Mouse (Mus musculus): ENCODE measurements at regions not wholly inside any gene's neighbourhood (a gene's known extent, or its start where the extent isn't known, plus 50 kb on each side); places are given as distances from the start of the nearest gene placed in this dataset.

DNA sequence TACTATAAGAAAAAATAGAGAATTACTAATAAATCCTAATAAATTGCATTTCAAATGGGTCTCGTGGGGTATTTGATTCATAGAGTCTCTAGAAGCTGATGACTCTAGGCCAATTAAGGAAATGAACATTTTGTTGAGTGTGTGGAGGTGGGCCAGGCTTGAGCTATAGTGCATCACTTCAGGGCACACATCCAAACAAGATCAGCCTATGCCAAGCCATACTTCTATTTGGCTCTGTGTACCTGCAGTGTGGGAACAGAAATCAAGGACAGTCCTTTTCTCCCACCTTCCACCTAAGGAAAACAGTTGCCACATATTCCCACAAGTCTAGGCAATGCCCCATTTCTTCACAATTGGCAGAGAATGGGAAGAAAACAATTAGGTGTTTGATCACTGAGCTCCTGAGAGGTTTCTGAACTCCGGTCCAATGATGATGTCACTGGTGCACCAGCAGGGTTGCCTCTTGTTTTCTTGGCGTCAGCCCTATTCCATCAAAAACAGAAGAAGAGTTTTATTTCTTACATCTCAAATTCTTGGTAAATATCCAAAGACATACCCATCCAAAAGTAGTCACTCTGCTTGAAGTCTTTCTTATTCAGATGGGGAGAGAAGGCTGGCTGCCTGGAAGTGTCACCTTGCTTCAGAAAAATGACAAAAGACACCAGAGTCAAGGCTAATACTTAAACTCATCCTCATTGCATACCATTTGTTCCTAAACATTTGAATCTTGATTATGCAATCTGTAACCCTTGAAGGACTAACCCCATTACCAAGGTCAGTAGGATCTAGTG lies 2092.3 kb downstream of the 4930444P10Rik start:
- no peak overlapping the region for H3K27ac ChIP-seq
- intact Hi-C loops (cut with DNase I): no loop called here
- DNase-seq (ENCODE audit: extremely low spot score in 1 of 2, low spot score in 2 of 2): no peak
- no peak overlapping the region for H3K4me3 ChIP-seq
- TF ChIP-seq CTCF (IDR thresholded peaks at IDR 0.05): no peak

DNA sequence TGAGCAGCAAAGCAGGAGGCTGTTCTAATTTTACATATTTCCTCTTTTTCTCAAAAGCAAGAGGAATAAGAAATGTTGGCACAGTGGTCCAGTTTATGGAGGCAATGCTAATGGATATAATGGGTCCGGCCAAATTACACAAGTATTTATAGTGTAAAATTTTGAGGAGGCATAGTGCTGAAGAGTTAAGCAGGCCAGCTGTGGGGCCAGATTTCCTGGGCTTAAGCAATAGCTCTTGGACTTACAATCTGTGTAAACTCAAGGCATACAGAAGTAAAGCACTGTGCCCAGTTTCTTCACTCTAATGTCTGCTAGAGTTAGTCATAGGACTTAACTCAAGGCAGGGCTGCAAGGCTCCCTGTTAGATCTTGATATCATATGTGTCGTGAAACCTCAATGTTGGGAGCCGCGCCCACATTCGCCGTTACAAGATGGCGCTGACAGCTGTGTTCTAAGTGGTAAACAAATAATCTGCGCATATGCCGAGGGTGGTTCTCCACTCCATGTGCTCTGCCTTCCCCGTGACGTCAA lies 2094.9 kb downstream of the 4930444P10Rik start:
- intact Hi-C loops (cut with DNase I): no loop called here
- no peak for TF ChIP-seq CTCF (IDR thresholded peaks at IDR 0.05)
- no peak for DNase-seq (ENCODE audit: extremely low spot score in 1 of 2, low spot score in 2 of 2)
- Histone ChIP-seq H3K27ac (no peak overlapping the region), H3K4me3 (no peak overlapping the region)

DNA sequence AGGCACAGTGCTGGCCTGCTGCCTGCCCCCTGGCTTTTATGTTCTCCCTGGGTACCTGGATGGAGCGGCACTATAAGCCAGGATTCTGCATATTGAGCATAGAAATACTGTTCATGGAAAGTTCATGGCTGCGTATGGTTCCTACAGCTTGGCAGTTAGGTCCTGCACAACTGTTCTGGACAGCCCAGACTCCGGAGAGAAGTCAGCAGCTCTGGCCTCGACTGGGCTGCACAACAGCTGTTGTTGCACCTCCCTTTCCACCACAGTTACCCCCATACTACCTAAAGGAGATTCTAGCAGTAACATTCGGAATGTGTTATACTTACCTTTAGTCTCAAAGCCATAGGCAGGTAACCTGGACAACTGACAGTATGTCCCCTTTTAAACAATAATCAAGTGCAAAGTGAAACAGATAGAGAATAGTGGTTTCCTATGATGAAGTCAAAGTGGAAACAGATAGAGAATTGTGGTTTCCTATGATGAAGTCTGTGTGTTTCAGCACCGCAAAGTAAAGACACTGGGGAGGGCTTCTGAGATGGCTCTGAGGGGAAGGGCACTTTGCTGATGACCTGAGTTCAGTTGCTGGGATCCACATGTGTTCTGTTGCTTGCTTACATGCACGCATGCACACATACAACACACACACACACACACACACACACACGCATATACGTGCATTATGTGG lies 2099.2 kb downstream of the 4930444P10Rik start:
- DNase-seq (ENCODE audit: extremely low spot score in 1 of 2, low spot score in 2 of 2): no peak
- no peak overlapping the region for H3K4me3 ChIP-seq
- no peak overlapping the region for H3K27ac ChIP-seq
- TF ChIP-seq CTCF (IDR thresholded peaks at IDR 0.05): no peak
- intact Hi-C loops (cut with DNase I): no loop called here

GRCm38 (mm10) chr1:13992978-13993377 lies 2100.1 kb downstream of the 4930444P10Rik start:
- no peak overlapping the region for H3K4me3 ChIP-seq
- intact Hi-C loops (cut with DNase I): no loop called here
- no peak for DNase-seq (ENCODE audit: extremely low spot score in 1 of 2, low spot score in 2 of 2)
- TF ChIP-seq CTCF (IDR thresholded peaks at IDR 0.05): no peak
- no peak overlapping the region for H3K27ac ChIP-seq

GRCm38 (mm10) chr1:13989360-13989759 lies 2103.8 kb downstream of the 4930444P10Rik start:
- DNase-seq (ENCODE audit: extremely low spot score in 1 of 2, low spot score in 2 of 2): no peak
- H3K4me3 ChIP-seq: no peak overlapping the region
- intact Hi-C loops (cut with DNase I): no loop called here
- no peak for TF ChIP-seq CTCF (IDR thresholded peaks at IDR 0.05)
- no peak overlapping the region for H3K27ac ChIP-seq

- TF ChIP-seq CTCF (IDR thresholded peaks at IDR 0.05): no peak
- no peak for DNase-seq (ENCODE audit: extremely low spot score in 1 of 2, low spot score in 2 of 2)
- intact Hi-C loops (cut with DNase I): no loop called here
- Histone ChIP-seq H3K4me3 (no peak overlapping the region), H3K27ac (no peak overlapping the region)
These were observed 2108.3 kb downstream of the 4930444P10Rik start for GRCm38 (mm10) chr1:13984833-13985232.

- Histone ChIP-seq H3K27ac (no peak overlapping the region), H3K4me3 (no peak overlapping the region)
- intact Hi-C loops (cut with DNase I): no loop called here
- DNase-seq (ENCODE audit: extremely low spot score in 1 of 2, low spot score in 2 of 2): no peak
- no peak for TF ChIP-seq CTCF (IDR thresholded peaks at IDR 0.05)
These were observed 2112.9 kb downstream of the 4930444P10Rik start for GRCm38 (mm10) chr1:13980273-13980672.

- H3K27ac ChIP-seq: no peak overlapping the region
- no peak for DNase-seq (ENCODE audit: extremely low spot score in 1 of 2, low spot score in 2 of 2)
- intact Hi-C loops (cut with DNase I): no loop called here
- no peak for TF ChIP-seq CTCF (IDR thresholded peaks at IDR 0.05)
- H3K4me3 ChIP-seq: no peak overlapping the region
These were observed 2114.5 kb downstream of the 4930444P10Rik start for GRCm38 (mm10) chr1:13978640-13979039.

DNA sequence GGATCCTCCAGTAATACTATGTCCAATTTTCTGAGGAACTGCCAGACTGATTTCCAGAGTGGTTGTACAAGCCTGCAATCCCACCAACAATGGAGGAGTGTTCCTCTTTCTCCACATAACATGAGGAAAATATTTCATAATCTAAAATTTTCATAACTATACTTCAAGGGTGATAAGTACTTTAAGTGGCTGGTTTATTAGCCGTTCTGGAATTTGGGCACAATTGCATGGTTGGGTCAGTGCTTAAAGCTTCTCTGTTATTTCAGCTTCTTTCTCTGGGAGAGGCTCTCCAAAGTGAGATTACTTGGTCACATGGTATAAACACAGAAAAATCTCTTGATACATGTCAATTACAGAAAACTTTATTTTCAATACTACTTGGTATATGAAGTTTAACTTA lies 2115.9 kb downstream of the 4930444P10Rik start:
- DNase-seq (ENCODE audit: extremely low spot score in 1 of 2, low spot score in 2 of 2): no peak

DNA sequence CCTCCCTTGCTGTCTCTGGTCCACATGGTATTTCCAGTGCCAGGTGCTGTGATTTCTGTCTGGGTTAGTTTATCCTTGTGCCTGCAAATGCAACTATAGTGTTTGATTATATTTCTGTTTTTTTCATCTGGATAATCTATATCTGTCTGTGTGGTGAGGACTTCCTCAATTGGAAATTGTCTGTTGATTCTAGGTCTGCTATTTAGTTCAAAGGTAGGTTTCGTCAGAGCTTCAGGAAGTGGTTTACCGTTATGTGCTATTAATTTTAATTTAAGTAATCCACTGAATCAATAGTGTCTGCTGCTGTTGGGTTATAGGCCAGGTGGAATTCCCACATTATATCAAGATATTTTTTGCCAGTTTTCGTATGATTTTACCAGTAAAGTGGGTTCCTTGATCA lies 2143.9 kb downstream of the 4930444P10Rik start:
- DNase-seq (ENCODE audit: extremely low spot score in 1 of 2, low spot score in 2 of 2): no peak
- intact Hi-C loops (cut with DNase I): no loop called here
- Histone ChIP-seq H3K4me3 (no peak overlapping the region), H3K27ac (no peak overlapping the region)
- TF ChIP-seq CTCF (IDR thresholded peaks at IDR 0.05): no peak

More for the DNA sequence above, 2115.9 kb downstream of the 4930444P10Rik start:
- intact Hi-C loops (cut with DNase I): no loop called here
- Histone ChIP-seq H3K27ac (no peak overlapping the region), H3K4me3 (no peak overlapping the region)
- no peak for TF ChIP-seq CTCF (IDR thresholded peaks at IDR 0.05)

- DNase-seq (ENCODE audit: extremely low spot score in 1 of 2, low spot score in 2 of 2): no peak
- intact Hi-C loops (cut with DNase I): no loop called here
- no peak for TF ChIP-seq CTCF (IDR thresholded peaks at IDR 0.05)
- no peak overlapping the region for H3K27ac ChIP-seq
- no peak overlapping the region for H3K4me3 ChIP-seq
These were observed 2151.8 kb downstream of the 4930444P10Rik start for GRCm38 (mm10) chr1:13941351-13941750.

DNA sequence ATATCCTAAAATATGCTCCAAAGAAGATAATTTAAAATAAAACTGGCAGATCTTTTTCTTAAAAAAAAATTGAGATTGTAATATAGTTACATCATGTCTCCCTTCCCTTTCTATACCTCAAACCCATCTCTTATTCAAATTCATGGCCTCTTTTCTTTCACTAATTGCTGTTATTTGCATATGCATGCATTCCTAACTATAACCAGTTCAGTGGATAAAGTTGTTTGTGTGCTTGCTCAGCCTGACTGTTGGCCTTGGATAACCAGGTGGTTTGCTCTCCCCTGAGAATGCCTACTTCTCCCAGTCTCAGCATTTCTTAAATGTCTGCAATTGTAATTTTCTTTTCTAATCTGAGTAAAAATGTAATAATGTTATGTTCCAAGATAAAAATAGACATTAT lies 2154.8 kb downstream of the 4930444P10Rik start:
- no peak overlapping the region for H3K4me3 ChIP-seq
- no peak for DNase-seq (ENCODE audit: extremely low spot score in 1 of 2, low spot score in 2 of 2)
- no peak for TF ChIP-seq CTCF (IDR thresholded peaks at IDR 0.05)
- H3K27ac ChIP-seq: no peak overlapping the region
- intact Hi-C loops (cut with DNase I): no loop called here
